Mouse (Mus musculus) olfactory bulb, adult 2 months (tissue): ENCODE results near the gene Fundc1. TPM values are rescaled to one million over a fixed set of nuclear protein-coding genes. Genes with fewer than 3 reads are reported as not detected.

Source experiments
- H3K27ac ChIP-seq: fragments of 200-500 bp; 2 replicates; pipeline ENCODE4 v1.5.1; 2012; ENCODE audit warnings: low read depth, low read length; ENCODE audit not compliant: insufficient read depth
- H3K4me1 ChIP-seq: fragments of 200-500 bp; 2 replicates; pipeline ENCODE4 v1.6.1; 2012; ENCODE audit warnings: low read length; ENCODE audit not compliant: control insufficient read depth, insufficient read depth
- H3K4me3 ChIP-seq: fragments of 200-500 bp; 2 replicates; pipeline ENCODE4 v1.5.1; 2012; ENCODE audit warnings: mild to moderate bottlenecking, low read depth, low read length, moderate library complexity; ENCODE audit not compliant: insufficient read depth
- CTCF ChIP-seq: fragments of 200-500 bp; IDR thresholded peaks from 2 replicates; pipeline ENCODE4 v1.5.1; 2012; ENCODE audit warnings: low read depth, mild to moderate bottlenecking, low read length, moderate library complexity; ENCODE audit not compliant: insufficient read depth
- POLR2A ChIP-seq: fragments of 200-500 bp; IDR thresholded peaks from 2 replicates; pipeline ENCODE4 v1.6.1; 2012; ENCODE audit warnings: mild to moderate bottlenecking, low read depth, low read length, moderate library complexity; ENCODE audit not compliant: insufficient read depth
- WGBS: fragments of 180-500 bp; shearing (Covaris S2); methylation state at CpG from one replicate; pipeline ENCODE4 v1.1.7; 2018; 5-methylcytosine and 5-hydroxymethylcytosine counted together
- polyA plus RNA-seq: library from polyadenylated mRNA; stranded (reverse); fragments of >200 nt; gene quantifications from 2 replicates; pipeline ENCODE4 v1.2.4, GENCODE M21; 2012; ENCODE audit warnings: low replicate concordance; ENCODE audit not compliant: missing spikeins, insufficient read depth, insufficient read length

Fundc1 gene
- polyA plus RNA-seq, result not detected in 2 replicates

DNA sequence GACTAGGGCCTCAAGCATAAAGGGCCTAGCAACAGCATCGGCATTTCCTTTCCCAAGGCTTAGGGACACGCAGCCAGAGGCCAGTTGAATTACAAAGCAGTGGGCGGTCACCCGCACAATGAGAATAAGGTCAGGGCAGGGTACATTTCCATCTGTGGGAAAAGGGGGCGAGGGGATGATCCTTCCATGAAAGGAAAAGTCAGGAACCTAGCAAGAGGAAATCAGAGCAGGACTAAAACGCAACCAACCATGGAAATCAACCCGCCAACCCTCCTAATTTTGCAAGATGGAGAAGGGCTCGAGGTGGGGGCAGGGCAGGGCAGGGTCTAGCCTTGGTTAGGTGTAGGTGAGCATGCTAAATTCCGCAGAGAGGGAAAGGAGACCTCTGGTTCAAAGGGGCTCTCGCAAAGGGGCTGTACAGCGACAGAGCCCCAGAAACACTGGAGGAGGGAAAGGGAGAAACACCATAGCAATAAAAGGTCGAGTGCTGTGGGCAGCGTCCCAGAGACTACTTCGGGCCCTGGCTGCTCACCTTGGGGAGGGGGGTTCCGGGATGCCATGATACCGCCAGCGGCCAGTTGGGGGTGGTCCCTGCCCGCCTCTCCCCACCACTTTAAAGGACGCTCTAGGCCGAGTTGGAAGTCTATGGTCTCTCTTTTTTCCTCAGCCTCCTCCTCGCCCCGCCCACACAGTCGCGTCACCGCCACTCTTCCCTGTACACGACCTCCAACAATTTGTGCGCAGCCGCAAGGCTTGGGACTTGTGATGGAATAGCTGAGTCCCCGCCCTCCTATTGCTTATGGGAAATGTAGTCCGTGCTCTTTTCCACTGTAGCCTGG is at the start of gene Fundc1:
Fundc1 (minus strand) TSS at position 705 of the 839 bp plus-strand sequence.
- TF ChIP-seq POLR2A (no peak), CTCF (no peak)
- peak within 1 kb of the TSS; percentile 88 for H3K27ac ChIP-seq
- WGBS, result 9% methylated on average over 30 of the region's 30 CpGs
- no peaks in the 10 kb centered on the region for H3K4me1 ChIP-seq
- peak within 1 kb of the TSS; percentile 53 for H3K4me3 ChIP-seq

DNA sequence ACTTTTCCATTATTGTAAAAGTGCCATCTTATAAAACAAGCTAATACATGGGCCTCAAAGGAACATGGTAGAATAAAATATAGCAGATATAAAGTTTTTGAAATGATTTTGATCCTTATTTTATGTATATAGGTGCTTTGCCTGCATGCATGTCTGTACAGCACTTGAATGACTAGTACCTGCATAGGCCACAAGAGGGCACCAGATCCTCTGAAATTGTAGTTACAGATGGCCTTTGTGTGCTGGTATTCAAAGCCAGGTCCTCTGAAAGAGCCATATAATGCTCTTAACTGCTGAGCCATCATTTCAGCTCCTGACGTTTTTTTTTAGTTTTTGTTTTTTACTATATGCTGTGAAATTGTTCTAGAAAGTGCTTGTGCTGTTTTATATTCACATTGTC is 39.1 kb upstream of the Fundc1 start:
- no peak for TF ChIP-seq CTCF
- no peak for TF ChIP-seq POLR2A
- Histone ChIP-seq H3K27ac (no peak overlapping the region), H3K4me1 (no peaks in the 10 kb centered on the region), H3K4me3 (no peak overlapping the region)
- 78% methylated on average over 1 of the region's 1 CpGs for WGBS

GRCm38 (mm10) chrX:17608763-17609162 is 36.6 kb upstream of the Fundc1 start:
- Histone ChIP-seq H3K27ac (no peak overlapping the region), H3K4me1 (no peaks in the 10 kb centered on the region), H3K4me3 (no peak overlapping the region)
- WGBS, result 100% methylated on average over 1 of the region's 1 CpGs
- TF ChIP-seq POLR2A (no peak), CTCF (no peak)

DNA sequence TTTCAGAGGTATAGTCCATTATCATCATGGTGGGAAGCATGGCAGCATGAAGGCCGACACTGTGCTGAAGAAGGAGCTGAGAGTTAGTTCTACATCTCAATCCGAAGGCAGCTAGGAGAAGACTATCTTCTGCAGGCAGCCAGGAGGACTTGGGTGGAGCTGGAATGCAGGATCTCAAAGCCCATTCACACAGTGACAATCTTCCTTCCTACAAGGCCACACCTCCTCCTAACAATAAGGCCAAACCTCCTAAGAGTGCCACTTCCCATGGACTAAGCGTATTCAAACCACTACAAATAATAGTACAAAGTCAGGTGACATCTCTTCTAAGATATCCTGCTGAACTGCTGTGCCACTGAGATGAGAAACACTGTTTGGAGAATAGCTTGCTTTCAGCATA is 35.5 kb upstream of the Fundc1 start:
- TF ChIP-seq POLR2A (no peak), CTCF (no peak)
- Histone ChIP-seq H3K4me1 (no peaks in the 10 kb centered on the region), H3K27ac (no peak overlapping the region), H3K4me3 (no peak overlapping the region)
- WGBS, result 87% methylated on average over 3 of the region's 3 CpGs

DNA sequence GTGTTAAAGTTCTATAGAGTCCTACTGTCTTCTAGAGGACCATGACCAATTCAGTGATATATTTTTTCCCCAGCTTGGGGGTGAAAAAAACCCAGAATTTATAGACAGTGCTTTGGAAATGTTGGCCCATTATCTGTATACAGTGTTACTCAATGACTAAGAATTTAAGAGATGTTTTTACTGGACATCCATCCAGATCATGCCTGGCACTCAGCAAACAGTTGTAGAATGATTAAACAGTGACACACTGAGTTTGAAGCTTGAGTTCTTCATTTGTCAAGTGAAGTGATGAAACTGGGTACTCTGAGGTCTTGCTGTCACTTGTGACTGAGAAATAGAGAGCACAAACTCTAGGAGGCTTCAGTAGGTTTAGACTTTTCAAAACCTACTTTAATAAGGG is 21.2 kb upstream of the Fundc1 start:
- no peaks in the 10 kb centered on the region for H3K4me1 ChIP-seq
- no peak for TF ChIP-seq POLR2A
- no peak for TF ChIP-seq CTCF
- no peak overlapping the region for H3K4me3 ChIP-seq
- H3K27ac ChIP-seq, result no peak overlapping the region

- WGBS, result 6% methylated on average over 1 of the region's 1 CpGs
- no peak overlapping the region for H3K27ac ChIP-seq
- no peaks in the 10 kb centered on the region for H3K4me1 ChIP-seq
- H3K4me3 ChIP-seq, result no peak overlapping the region
- TF ChIP-seq POLR2A (no peak), CTCF (no peak)
Measured at GRCm38 (mm10) chrX:17590745-17591144, 18.6 kb upstream of the Fundc1 start.

DNA sequence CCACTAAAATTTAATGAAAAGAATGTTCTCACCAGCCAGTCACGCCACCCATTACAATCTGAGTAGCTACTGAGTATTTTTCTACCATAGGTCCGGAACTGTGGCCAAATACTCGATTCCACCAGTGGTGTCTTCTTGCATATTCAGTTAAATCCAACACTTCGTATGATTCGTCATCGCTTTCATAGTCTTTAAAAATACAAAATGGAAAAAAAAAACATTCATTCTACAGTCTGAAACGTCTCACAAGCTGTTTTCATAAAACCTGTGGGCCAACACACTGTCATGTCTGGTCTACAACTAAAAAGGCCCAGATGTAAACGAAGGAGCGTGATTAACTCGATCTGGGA is 879 bp downstream of the Fundc1 start:
- Histone ChIP-seq H3K4me1 (no peaks in the 10 kb centered on the region), H3K27ac (peak overlapping the region; percentile 88), H3K4me3 (peak overlapping the region; percentile 53)
- WGBS, result 22% methylated on average over 10 of the region's 10 CpGs
- no peak for TF ChIP-seq CTCF
- no peak for TF ChIP-seq POLR2A

GRCm38 (mm10) chrX:17568670-17569069 is 3.5 kb downstream of the Fundc1 start:
- Histone ChIP-seq H3K27ac (no peak overlapping the region), H3K4me1 (no peaks in the 10 kb centered on the region), H3K4me3 (no peak overlapping the region)
- TF ChIP-seq POLR2A (no peak), CTCF (no peak)
- 82% methylated on average over 2 of the region's 2 CpGs for WGBS

DNA sequence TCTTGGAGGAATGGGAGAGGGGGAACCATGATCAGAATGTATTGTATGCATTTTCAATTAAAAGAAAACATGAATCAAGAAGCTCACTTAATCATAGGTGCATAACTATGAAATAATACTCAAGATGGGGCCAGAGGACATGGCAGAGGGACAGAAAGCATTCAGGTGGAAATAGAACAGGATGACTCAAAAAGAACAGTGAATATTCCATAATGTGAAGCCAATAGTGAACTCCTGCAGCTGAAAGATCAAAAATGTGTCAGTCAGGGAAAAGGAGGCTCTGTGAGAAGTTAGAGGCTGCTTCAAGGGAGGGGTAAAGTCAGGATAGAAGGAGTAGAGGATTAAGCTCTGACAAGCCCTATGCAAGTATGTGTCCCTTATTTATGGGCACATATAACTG is 6.4 kb downstream of the Fundc1 start:
- Histone ChIP-seq H3K4me1 (no peaks in the 10 kb centered on the region), H3K4me3 (no peak overlapping the region), H3K27ac (no peak overlapping the region)
- TF ChIP-seq POLR2A, result no peak
- no peak for TF ChIP-seq CTCF

- Histone ChIP-seq H3K4me3 (no peak overlapping the region), H3K27ac (no peak overlapping the region), H3K4me1 (no peaks in the 10 kb centered on the region)
- TF ChIP-seq POLR2A (no peak), CTCF (no peak)
Measured at GRCm38 (mm10) chrX:17564732-17565131, 7.4 kb downstream of the Fundc1 start.
